Mouse (Mus musculus) heart, adult 2 months (tissue): Measurements from ENCODE around the gene Txnrd2. TPM values are rescaled to one million over a fixed set of nuclear protein-coding genes. Genes with fewer than 3 reads are reported as not detected.

Experiments used
- DNase-seq, 2 experiments: peaks; one replicate each; pipeline ENCODE4 v3.0.0; 2021
- H3K27ac ChIP-seq: fragments of 200-600 bp; 2 replicates; pipeline ENCODE4 v1.8.1; 2022
- H3K27me3 ChIP-seq: fragments of 200-500 bp; 2 replicates; pipeline ENCODE4 v1.6.1; 2012; ENCODE audit warnings: mild to moderate bottlenecking, low read length, inconsistent platforms, mixed read lengths; ENCODE audit not compliant: control insufficient read depth, insufficient read depth
- H3K36me3 ChIP-seq: fragments of 200-500 bp; 2 replicates; pipeline ENCODE4 v1.6.1; 2012; ENCODE audit warnings: low read length, inconsistent platforms; ENCODE audit not compliant: control insufficient read depth, insufficient read depth
- H3K4me1 ChIP-seq: fragments of 200-500 bp; 2 replicates; pipeline ENCODE4 v1.6.1; 2011; ENCODE audit warnings: low read length; ENCODE audit not compliant: control insufficient read depth, insufficient read depth
- H3K4me3 ChIP-seq: fragments of 200-600 bp; 2 replicates; pipeline ENCODE4 v1.8.1; 2022
- H3K79me2 ChIP-seq: fragments of 200-500 bp; replicated peaks from 2 replicates; pipeline ENCODE4 v1.6.1; 2012; ENCODE audit warnings: mild to moderate bottlenecking, inconsistent platforms, low read length, moderate library complexity, mixed read lengths; ENCODE audit not compliant: control insufficient read depth, insufficient read depth
- H3K9ac ChIP-seq: fragments of 200-500 bp; 2 replicates; pipeline ENCODE4 v1.6.1; 2012; ENCODE audit warnings: low read depth, mild to moderate bottlenecking, control low read depth, inconsistent platforms, low read length, mixed read lengths
- CTCF ChIP-seq: fragments of 200-600 bp; IDR thresholded peaks from 2 replicates; pipeline ENCODE4 v1.8.1; 2022; ENCODE audit warnings: antibody characterized with exemption, mild to moderate bottlenecking, moderate library complexity
- EP300 ChIP-seq: fragments of 200-500 bp; IDR thresholded peaks from 2 replicates; pipeline ENCODE4 v1.6.1; 2011; ENCODE audit warnings: low read depth, low read length, control low read depth; ENCODE audit not compliant: insufficient read depth
- POLR2A ChIP-seq: fragments of 200-500 bp; IDR thresholded peaks from 2 replicates; pipeline ENCODE4 v1.6.1; 2011; ENCODE audit warnings: mild to moderate bottlenecking, low read depth, low read length, control low read depth; ENCODE audit not compliant: insufficient read depth
- WGBS: fragments of 180-500 bp; shearing (Covaris S2); methylation state at CpG from one replicate; pipeline ENCODE4 v1.1.7; 2018; 5-methylcytosine and 5-hydroxymethylcytosine counted together
- intact Hi-C: fragments of 180-260 bp; cut with DNase I; formaldehyde crosslinking; loops from one replicate; pipeline ENCODE4 v1.15.1; 2025
- long read RNA-seq: library from polyadenylated mRNA; stranded (forward); transcript quantifications from one replicate; pipeline ENCODE4 v2.0.0, GENCODE M21; 2021
- polyA plus RNA-seq: library from polyadenylated mRNA; depleted of rRNA; stranded (reverse); fragments of >200 nt; gene quantifications from 2 replicates; pipeline ENCODE4 v1.2.3, GENCODE M21; 2012; rRNA removed
- total RNA-seq, 2 experiments: library from RNA; stranded (reverse); gene quantifications; 2 replicates each; pipeline ENCODE4 v1.2.3; 2021

Txnrd2 gene
- 10 to 100 TPM; 37.6 to 39.7 TPM for total RNA-seq
- 35.1 and 36.1 TPM in 2 replicates for polyA plus RNA-seq
- long read RNA-seq, transcript Txnrd2-206 (4 exons, 532 nt): major isoform, 9 of 82 reads
- long read RNA-seq, partial matches to known transcripts: 17 of 82 reads
- long read RNA-seq, other reads (novel, unspliced or antisense): 56 of 82 reads

DNA sequence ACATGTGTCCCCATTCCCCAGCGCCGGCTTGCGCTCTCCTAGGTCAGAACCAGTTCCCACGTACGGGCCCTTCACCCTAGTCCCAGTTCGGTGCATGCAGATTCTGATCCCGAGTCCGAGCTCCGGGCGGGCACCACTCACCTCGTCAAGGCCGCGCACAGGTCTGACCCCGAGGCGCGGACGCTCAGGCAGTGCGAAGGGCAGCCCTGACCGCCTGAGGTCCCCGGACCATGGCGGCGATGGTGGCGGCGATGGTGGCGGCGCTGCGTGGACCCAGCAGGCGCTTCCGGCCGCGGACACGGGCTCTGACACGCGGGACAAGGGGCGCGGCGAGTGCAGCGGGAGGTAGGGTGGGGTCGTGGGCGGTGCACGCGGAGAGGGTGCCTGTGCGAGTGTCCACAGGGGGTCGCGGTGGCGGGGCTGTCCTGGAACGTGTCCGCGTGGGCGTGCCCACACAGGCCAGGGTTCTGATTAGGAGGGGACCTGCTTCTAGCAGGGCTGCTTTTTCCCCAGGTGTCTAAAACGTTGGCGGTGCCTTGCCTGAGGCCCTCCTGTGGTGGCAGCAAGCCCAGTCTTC lies at the start of gene Txnrd2:
Gene Txnrd2 (plus strand): TSS at position 170 of the 577 bp plus-strand sequence.
- peaks cover 11% of the 10 kb centered on the region for H3K4me1 ChIP-seq
- TF ChIP-seq POLR2A (peak; percentile 59), EP300 (no peak), CTCF (peak; percentile 72)
- no peaks in the 10 kb centered on the region for H3K27me3 ChIP-seq
- DNase-seq: peak; percentile 86 to 88
- WGBS: under 1% methylated on average over 52 of the region's 52 CpGs
- H3K36me3 ChIP-seq: peaks cover 16% of the 10 kb centered on the region
- intact Hi-C loops: loop anchor here (2.0 to 5.0 kb wide), 2 partner anchors 34 to 84 kb away; no protein-coding TSS in a partner anchor
- H3K79me2 ChIP-seq: no peaks in the 10 kb centered on the region
- peak within 1 kb of the TSS; percentile 77 for H3K4me3 ChIP-seq
- peak within 1 kb of the TSS; percentile 92 for H3K27ac ChIP-seq
- H3K9ac ChIP-seq: peak within 1 kb of the TSS; percentile 91

- TF ChIP-seq CTCF (no peak), POLR2A (no peak), EP300 (no peak)
- intact Hi-C loops: no loop called here
- no peaks in the 10 kb centered on the region for H3K36me3 ChIP-seq
Observed at GRCm38 (mm10) chr16:18377203-18377602, 49.0 kb upstream of the Txnrd2 start.

GRCm38 (mm10) chr16:18378489-18378888 lies 47.7 kb upstream of the Txnrd2 start:
- Histone ChIP-seq H3K9ac (no peak overlapping the region), H3K27ac (no peak overlapping the region), H3K27me3 (no peaks in the 10 kb centered on the region), H3K36me3 (no peaks in the 10 kb centered on the region), H3K4me1 (no peaks in the 10 kb centered on the region), H3K79me2 (no peaks in the 10 kb centered on the region), H3K4me3 (no peak overlapping the region)
- TF ChIP-seq EP300 (no peak), POLR2A (no peak)
- intact Hi-C loops: no loop called here
- 50% methylated on average over 1 of the region's 1 CpGs for WGBS
- no peak for DNase-seq

More at GRCm38 (mm10) chr16:18377203-18377602, 49.0 kb upstream of the Txnrd2 start:
- WGBS: 25% methylated on average over 3 of the region's 3 CpGs
- H3K9ac ChIP-seq: no peak overlapping the region
- no peaks in the 10 kb centered on the region for H3K79me2 ChIP-seq
- H3K4me3 ChIP-seq: no peak overlapping the region
- no peak for DNase-seq
- no peak overlapping the region for H3K27ac ChIP-seq
- no peaks in the 10 kb centered on the region for H3K27me3 ChIP-seq
- H3K4me1 ChIP-seq: no peaks in the 10 kb centered on the region

DNA sequence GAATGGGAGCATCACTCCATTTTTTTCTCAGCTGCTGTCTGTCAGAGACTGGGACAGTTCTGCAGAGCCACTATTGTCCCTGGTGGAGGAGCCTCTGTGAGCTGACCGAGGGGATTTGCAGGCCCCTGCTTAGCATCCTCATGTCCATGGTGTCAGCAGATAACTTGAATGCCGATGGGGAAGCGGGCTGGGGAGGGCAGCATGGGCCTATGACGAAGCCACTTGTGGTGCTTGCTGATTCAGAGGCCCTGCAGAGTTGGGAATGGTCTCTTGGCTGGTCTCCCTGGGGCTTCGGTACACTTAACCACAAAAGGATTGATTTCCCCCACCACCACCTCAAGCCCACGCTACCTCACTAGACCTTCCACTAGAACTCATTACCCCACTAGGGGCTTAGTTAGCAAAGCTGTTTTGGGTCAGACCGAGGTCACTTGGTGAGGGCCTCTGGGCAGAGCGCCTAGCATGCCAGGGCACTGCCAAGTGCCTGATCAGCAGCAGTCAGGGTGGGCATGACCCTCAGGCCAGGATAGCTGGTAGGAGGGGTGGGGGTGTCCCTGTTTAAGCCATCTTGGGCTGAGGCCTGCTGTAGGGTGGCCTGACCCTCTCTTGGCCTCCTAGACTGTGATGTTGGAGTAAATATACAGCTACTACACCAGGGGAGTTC lies 46.7 kb upstream of the Txnrd2 start:
- intact Hi-C loops: no loop called here
- H3K9ac ChIP-seq: no peak overlapping the region
- DNase-seq: no peak
- no peak for TF ChIP-seq POLR2A
- no peak for TF ChIP-seq EP300
- TF ChIP-seq CTCF: no peak
- H3K27me3 ChIP-seq: no peaks in the 10 kb centered on the region
- H3K79me2 ChIP-seq: no peaks in the 10 kb centered on the region
- H3K4me3 ChIP-seq: no peak overlapping the region
- no peaks in the 10 kb centered on the region for H3K36me3 ChIP-seq
- 69% methylated on average over 8 of the region's 8 CpGs for WGBS
- no peaks in the 10 kb centered on the region for H3K4me1 ChIP-seq
- no peak overlapping the region for H3K27ac ChIP-seq

GRCm38 (mm10) chr16:18380495-18381063 lies 45.6 kb upstream of the Txnrd2 start:
- H3K27me3 ChIP-seq: no peaks in the 10 kb centered on the region
- intact Hi-C loops: no loop called here
- TF ChIP-seq CTCF (no peak), EP300 (no peak), POLR2A (no peak)
- H3K4me3 ChIP-seq: no peak overlapping the region
- no peaks in the 10 kb centered on the region for H3K36me3 ChIP-seq
- H3K9ac ChIP-seq: no peak overlapping the region
- no peak overlapping the region for H3K27ac ChIP-seq
- DNase-seq: no peak
- WGBS: 72% methylated on average over 6 of the region's 6 CpGs
- no peaks in the 10 kb centered on the region for H3K4me1 ChIP-seq
- H3K79me2 ChIP-seq: no peaks in the 10 kb centered on the region

DNA sequence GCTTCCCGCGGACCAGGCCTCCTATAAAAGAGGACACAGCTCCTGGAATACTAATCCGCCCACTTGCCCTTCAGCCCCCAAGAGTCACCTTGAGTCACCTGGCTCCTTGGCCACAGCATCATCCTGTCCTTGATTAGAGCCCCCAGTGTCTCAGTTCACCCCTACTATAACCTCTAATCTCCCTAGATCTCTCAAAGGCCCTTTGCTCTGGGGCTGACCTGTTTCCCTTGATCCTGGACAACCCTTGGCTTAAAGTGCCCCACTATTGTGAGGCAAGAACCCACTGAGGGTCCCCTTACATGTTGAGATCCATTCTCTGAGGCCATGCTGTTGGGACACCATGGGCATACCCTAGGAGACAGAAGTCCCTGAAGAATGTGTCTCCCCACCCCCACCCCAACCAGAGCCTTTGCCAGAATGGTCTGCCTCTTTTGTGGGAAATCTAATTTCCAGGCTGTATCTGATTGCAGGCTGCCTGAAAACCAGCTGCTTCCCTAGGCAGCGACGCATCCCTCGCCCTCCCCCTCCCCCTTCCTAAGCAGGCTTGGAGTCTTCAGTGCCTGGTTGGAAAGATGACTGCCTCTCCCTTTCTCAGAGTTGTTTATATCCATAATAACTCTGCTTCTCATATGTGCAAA lies 44.4 kb upstream of the Txnrd2 start:
- Histone ChIP-seq H3K27me3 (no peaks in the 10 kb centered on the region), H3K4me1 (no peaks in the 10 kb centered on the region), H3K4me3 (no peak overlapping the region), H3K36me3 (no peaks in the 10 kb centered on the region), H3K27ac (no peak overlapping the region), H3K9ac (no peak overlapping the region), H3K79me2 (no peaks in the 10 kb centered on the region)
- no peak for TF ChIP-seq POLR2A
- no peak for TF ChIP-seq EP300
- no peak for TF ChIP-seq CTCF
- 71% methylated on average over 6 of the region's 6 CpGs for WGBS
- DNase-seq: no peak
- intact Hi-C loops: no loop called here
